Comparison of ENCODE assay signal across 20 mouse cellular contexts in the genomic region with DNA sequence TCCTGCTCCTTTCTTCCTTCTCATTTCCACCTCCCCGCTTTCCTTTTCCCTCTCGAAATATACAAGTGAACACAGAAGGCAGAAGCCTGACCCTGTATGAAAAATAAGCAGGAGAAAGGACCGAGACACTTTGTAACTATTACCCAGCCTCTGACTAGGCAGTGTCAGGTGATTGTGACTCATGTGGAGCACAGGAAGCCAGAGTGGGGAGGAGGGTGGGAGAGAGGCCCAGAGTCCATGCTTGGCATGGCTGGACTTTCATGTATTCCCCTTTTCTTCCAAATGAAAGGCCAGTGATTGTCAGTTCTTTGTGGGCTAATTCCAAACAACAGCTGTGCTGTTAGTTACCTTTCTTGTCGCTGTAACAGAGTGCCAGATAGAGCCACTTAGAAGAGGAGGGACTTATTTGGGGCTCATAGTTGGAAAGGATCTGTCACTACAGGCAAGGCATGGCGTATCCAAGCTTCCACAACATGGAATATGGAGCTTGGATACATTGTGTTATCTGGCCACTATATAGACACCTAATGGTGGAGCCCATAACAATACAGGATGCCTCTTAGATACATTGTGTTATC. TPM values are rescaled to one million over a fixed set of nuclear protein-coding genes. Genes with fewer than 3 reads are reported as not detected.
DNase-seq lines count a peak whose midpoint lies in the region; ATAC-seq and TF ChIP-seq lines count a peak whose summit lies in the region.
"Had no signal": no experiment of that assay in that cellular context is flagged by ENCODE, and none has a peak within 500 bp of the region (broad histone marks: within the 10 kb centered on the region; RNA-seq: fewer than 3 reads in every experiment).

No protein-coding gene starts in this region.

- H3K79me2 ChIP-seq in macrophage (ENCODE audit: inconsistent target), result no peaks in the 10 kb centered on the region

- CTCF ChIA-PET in Patski (lab: Charles Lee), result interaction anchor here (1.3 kb wide), 1 partner anchor 40 kb away, joined by 4 read pairs; no protein-coding TSS in a partner anchor

- no peak for TF ChIP-seq CTCF in Patski (IDR thresholded peaks at IDR 0.05)
- TF ChIP-seq CTCF in thymus, adult 2 months (IDR thresholded peaks at IDR 0.05; ENCODE audit: borderline replicate concordance, control insufficient read depth, extremely low read depth, insufficient read depth, low read length, poor library complexity), result no peak

- TF ChIP-seq POLR2A in thymus, adult 2 months (IDR thresholded peaks at IDR 0.05; ENCODE audit: control insufficient read depth, extremely low read depth, insufficient read depth, low read length, poor library complexity), result no peak

- ATAC-seq in forebrain, embryonic 13.5 days, result peak; percentile 30; the same call in 1 of the 2 replicates
- no peak for ATAC-seq in forebrain, embryonic 12.5 days (ENCODE audit: low FRiP score)
- ATAC-seq in intestine, embryonic 16.5 days, result 0 out of 2 replicates have a peak, but pooled peaks have one; percentile 67
- ATAC-seq in intestine, embryonic 15.5 days, result no peak
- peak; percentile 41 for ATAC-seq in Patski
- no peak for ATAC-seq in cerebellum, adult (ENCODE audit: insufficient number of reproducible peaks, low FRiP score, low TSS enrichment)
- ATAC-seq: activated CD4-positive, CD25-positive, alpha-beta regulatory T cell, adult 4 months; liver, postnatal 0 days; midbrain, embryonic 13.5 days had no signal

- 66% methylated on average over 5 of the region's 5 CpGs for WGBS in forebrain, embryonic 13.5 days
- 77% methylated on average over 5 of the region's 5 CpGs for WGBS in forebrain, embryonic 12.5 days
- 73% methylated on average over 5 of the region's 5 CpGs for WGBS in intestine, embryonic 16.5 days
- WGBS in intestine, embryonic 15.5 days, result 73% methylated on average over 5 of the region's 5 CpGs
- 78% methylated on average over 5 of the region's 5 CpGs for WGBS in macrophage (ENCODE audit: missing documents)
- WGBS in thymus, adult 2 months, result 88% methylated on average over 5 of the region's 5 CpGs

- no peak for DNase-seq in Patski (ENCODE audit: low read depth, low spot score)
- DNase-seq in thymus, adult 2 months, result no peak
- DNase-seq: cerebellum, adult 9-10 months; gastrocnemius, postnatal 36 days; heart, postnatal 14 days; liver, postnatal 0 days; retina, postnatal 1 day; thymus, adult 18-20 months had no signal

- POLR2A ChIA-PET in Patski (lab: Charles Lee), result no interaction called here

- H3K27ac ChIP-seq in forebrain, embryonic 13.5 days, result 0 out of 2 replicates have a peak overlapping the region, but pooled peaks have one; percentile 3
- no peak overlapping the region for H3K27ac ChIP-seq in forebrain, embryonic 12.5 days
- H3K27ac ChIP-seq in intestine, embryonic 16.5 days (ENCODE audit: low read length), result no peak overlapping the region
- no peak overlapping the region for H3K27ac ChIP-seq in intestine, embryonic 15.5 days
- H3K27ac ChIP-seq in macrophage, result peak overlapping the region; percentile 54
- H3K27ac ChIP-seq in thymus, adult 2 months (ENCODE audit: control insufficient read depth, insufficient read depth, low read length), result no peak overlapping the region
- H3K27ac ChIP-seq: hindbrain, embryonic 15.5 days; layer of hippocampus, adult 2 months; midbrain, embryonic 13.5 days; stomach, embryonic 15.5 days had no signal

- H3K27me3 ChIP-seq in forebrain, embryonic 13.5 days, result no peaks in the 10 kb centered on the region
- H3K27me3 ChIP-seq in forebrain, embryonic 12.5 days, result no peaks in the 10 kb centered on the region
- no peaks in the 10 kb centered on the region for H3K27me3 ChIP-seq in intestine, embryonic 16.5 days (replicated peaks; ENCODE audit: control insufficient read depth, insufficient read depth, low read length)
- no peaks in the 10 kb centered on the region for H3K27me3 ChIP-seq in intestine, embryonic 15.5 days (replicated peaks)
- H3K27me3 ChIP-seq in Patski, result no peaks in the 10 kb centered on the region
- no peaks in the 10 kb centered on the region for H3K27me3 ChIP-seq in thymus, adult 2 months (ENCODE audit: control insufficient read depth, insufficient read depth, low read length)
- H3K27me3 ChIP-seq: hindbrain, embryonic 15.5 days; midbrain, embryonic 13.5 days; stomach, embryonic 15.5 days had no signal

- H3K9ac ChIP-seq in forebrain, embryonic 13.5 days, result no peak overlapping the region
- no peak overlapping the region for H3K9ac ChIP-seq in forebrain, embryonic 12.5 days
- no peak overlapping the region for H3K9ac ChIP-seq in intestine, embryonic 16.5 days (ENCODE audit: low read depth, low read length)
- H3K9ac ChIP-seq in intestine, embryonic 15.5 days, result no peak overlapping the region
- H3K9ac ChIP-seq: hindbrain, embryonic 15.5 days; liver, postnatal 0 days; midbrain, embryonic 13.5 days; stomach, embryonic 15.5 days had no signal

- no peaks in the 10 kb centered on the region for H3K9me3 ChIP-seq in forebrain, embryonic 13.5 days (replicated peaks)
- no peaks in the 10 kb centered on the region for H3K9me3 ChIP-seq in forebrain, embryonic 12.5 days
- no peaks in the 10 kb centered on the region for H3K9me3 ChIP-seq in intestine, embryonic 16.5 days (ENCODE audit: control insufficient read depth, low read length)
- no peaks in the 10 kb centered on the region for H3K9me3 ChIP-seq in intestine, embryonic 15.5 days
- H3K9me3 ChIP-seq: hindbrain, embryonic 15.5 days; midbrain, embryonic 13.5 days; stomach, embryonic 15.5 days had no signal

- in situ Hi-C loops in Patski (cut with MboI; ENCODE audit: low pct_unique_long_range_greater_than_20kb), result loop anchor here (5.0 kb wide), 1 partner anchor 38 kb away; no protein-coding TSS in a partner anchor

- H3K36me3 ChIP-seq in forebrain, embryonic 13.5 days (ENCODE audit: poor library complexity, severe bottlenecking), result no peaks in the 10 kb centered on the region
- no peaks in the 10 kb centered on the region for H3K36me3 ChIP-seq in forebrain, embryonic 12.5 days (replicated peaks)
- H3K36me3 ChIP-seq in intestine, embryonic 16.5 days (ENCODE audit: control insufficient read depth, insufficient read depth, low read length), result no peaks in the 10 kb centered on the region
- no peaks in the 10 kb centered on the region for H3K36me3 ChIP-seq in intestine, embryonic 15.5 days
- no peaks in the 10 kb centered on the region for H3K36me3 ChIP-seq in macrophage (ENCODE audit: inconsistent target)
- no peaks in the 10 kb centered on the region for H3K36me3 ChIP-seq in thymus, adult 2 months (ENCODE audit: control insufficient read depth, insufficient read depth, low read length)
- H3K36me3 ChIP-seq: hindbrain, embryonic 15.5 days; midbrain, embryonic 13.5 days; stomach, embryonic 15.5 days had no signal

- H3K4me1 ChIP-seq in forebrain, embryonic 13.5 days, result peaks cover 22% of the 10 kb centered on the region
- peaks cover 8% of the 10 kb centered on the region; the same call in 1 of the 2 replicates for H3K4me1 ChIP-seq in forebrain, embryonic 12.5 days
- no peaks in the 10 kb centered on the region for H3K4me1 ChIP-seq in intestine, embryonic 16.5 days (ENCODE audit: control insufficient read depth, insufficient read depth, low read length)
- H3K4me1 ChIP-seq in intestine, embryonic 15.5 days (replicated peaks), result no peaks in the 10 kb centered on the region
- H3K4me1 ChIP-seq in thymus, adult 2 months (replicated peaks; ENCODE audit: control insufficient read depth, insufficient read depth, low read length), result no peaks in the 10 kb centered on the region
- H3K4me1 ChIP-seq: midbrain, embryonic 13.5 days; stomach, embryonic 15.5 days had no signal

- no peak overlapping the region for H3K4me3 ChIP-seq in forebrain, embryonic 13.5 days
- no peak overlapping the region for H3K4me3 ChIP-seq in forebrain, embryonic 12.5 days (replicated peaks)
- H3K4me3 ChIP-seq in intestine, embryonic 16.5 days (ENCODE audit: low read length), result no peak overlapping the region
- no peak overlapping the region for H3K4me3 ChIP-seq in intestine, embryonic 15.5 days (replicated peaks)
- no peak overlapping the region for H3K4me3 ChIP-seq in macrophage (ENCODE audit: inconsistent target)
- no peak overlapping the region for H3K4me3 ChIP-seq in thymus, adult 2 months (ENCODE audit: control insufficient read depth, insufficient read depth, low read length)
- H3K4me3 ChIP-seq: erythroblast, embryonic 14.5 days; hindbrain, embryonic 15.5 days; layer of hippocampus, adult 2 months; midbrain, embryonic 13.5 days; stomach, embryonic 15.5 days had no signal

- no peak overlapping the region for H3K4me2 ChIP-seq in forebrain, embryonic 13.5 days
- no peak overlapping the region for H3K4me2 ChIP-seq in forebrain, embryonic 12.5 days
- no peak overlapping the region for H3K4me2 ChIP-seq in intestine, embryonic 16.5 days (ENCODE audit: low read depth, low read length)
- H3K4me2 ChIP-seq in intestine, embryonic 15.5 days (replicated peaks), result no peak overlapping the region
- H3K4me2 ChIP-seq: hindbrain, embryonic 15.5 days; midbrain, embryonic 13.5 days; stomach, embryonic 15.5 days had no signal

RNA-seq across cellular contexts. Expression of a gene that starts 57.6 kb away (rescaled TPM):
- 37.9 and 40.9 TPM in 2 replicates for polyA plus RNA-seq in forebrain, embryonic 13.5 days (2015; fragmentation: Nextera tagmentation; extraction: Ambion mirVana)
- polyA plus RNA-seq in forebrain, embryonic 12.5 days (2016; fragmentation: Nextera tagmentation; extraction: Ambion mirVana), result 41.8 and 45.4 TPM in 2 replicates
- polyA plus RNA-seq in intestine, embryonic 16.5 days (2015; fragmentation: Nextera tagmentation; extraction: Ambion mirVana), result 34.4 and 38.6 TPM in 2 replicates
- 37.3 and 42.6 TPM in 2 replicates for polyA plus RNA-seq in intestine, embryonic 15.5 days (2015; fragmentation: Nextera tagmentation; extraction: Ambion mirVana)
- polyA plus RNA-seq in Patski (2021), result 94.3 TPM
- total RNA-seq in macrophage (2018; cell fraction: chromatin; rRNA removed), result 10 to 100 TPM in 16 of 26 experiments, 1 to 10 TPM in 10; 2.6 to 42.7 (median 14.2) TPM
- total RNA-seq in macrophage (2018; cell fraction: cytosol; rRNA removed), result 10 to 100 TPM; 26.2 to 51.7 (median 38.3) TPM
- total RNA-seq in macrophage (2018; cell fraction: nucleus; rRNA removed), result 10 to 100 TPM; 15.5 to 78.8 (median 28.0) TPM
- polyA plus RNA-seq in macrophage (2018), result 32.1 to 39.4 TPM (median 37.6 TPM) in 3 replicates
- 49.6 and 50.3 TPM in 2 replicates for polyA plus RNA-seq in thymus, adult 2 months (2012; rRNA removed)

Comparison
In these comparisons a context has a peak if more than half of its experiments do, and no peak if none do; other contexts are left out.
1. ATAC-seq: peak in forebrain, embryonic 13.5 days (single experiment), intestine, embryonic 16.5 days (single experiment) and Patski (single experiment); none in forebrain, embryonic 12.5 days (single experiment), intestine, embryonic 15.5 days (single experiment) and cerebellum, adult (single experiment).
2. H3K27ac ChIP-seq: peak in forebrain, embryonic 13.5 days (single experiment) and macrophage (single experiment); none in forebrain, embryonic 12.5 days (single experiment), intestine, embryonic 16.5 days (single experiment), intestine, embryonic 15.5 days (single experiment) and thymus, adult 2 months (single experiment).